Mouse (Mus musculus) kidney, postnatal 0 days (tissue): ENCODE measurements at regions not wholly inside any gene's neighbourhood (a gene's known extent, or its start where the extent isn't known, plus 50 kb on each side); places are given as distances from the start of the nearest gene placed in this dataset.

Experiments used
- ATAC-seq: fragments of 200-750 bp; cut with Nextera tagmentation; replicated peaks from 2 replicates; pipeline ENCODE4 v1.8.0; 2017; ENCODE audit warnings: low read depth, moderate number of reproducible peaks, moderate TSS enrichment, moderate library complexity; ENCODE audit not compliant: low FRiP score
- DNase-seq: peaks from one replicate; pipeline ENCODE4 v3.0.0-alpha.2; 2016; ENCODE audit warnings: low spot score
- H3K27ac ChIP-seq: fragments of 300-500 bp; sonication (generic); 2 replicates; pipeline ENCODE4 v1.5.1; 2014; ENCODE audit warnings: mild to moderate bottlenecking
- H3K27me3 ChIP-seq: fragments of 300-500 bp; sonication (generic); 2 replicates; pipeline ENCODE4 v1.6.1; 2014; ENCODE audit warnings: low read length, mixed read lengths; ENCODE audit not compliant: insufficient read depth
- H3K36me3 ChIP-seq: fragments of 300-500 bp; sonication (generic); 2 replicates; pipeline ENCODE4 v1.6.1; 2014; ENCODE audit warnings: low read length, mixed read lengths; ENCODE audit not compliant: insufficient read depth
- H3K4me1 ChIP-seq: fragments of 300-500 bp; sonication (generic); replicated peaks from 2 replicates; pipeline ENCODE4 v1.6.1; 2014; ENCODE audit warnings: antibody characterized with exemption, low read length, mixed read lengths; ENCODE audit not compliant: insufficient read depth
- H3K4me2 ChIP-seq: fragments of 300-500 bp; sonication (generic); 2 replicates; pipeline ENCODE4 v1.6.1; 2014; ENCODE audit warnings: mild to moderate bottlenecking, low read length, moderate library complexity, mixed read lengths
- H3K4me3 ChIP-seq: fragments of 300-500 bp; sonication (generic); replicated peaks from 2 replicates; pipeline ENCODE4 v1.5.1; 2014; ENCODE audit warnings: low read depth, low read length
- H3K9ac ChIP-seq: fragments of 300-500 bp; sonication (generic); 2 replicates; pipeline ENCODE4 v1.6.1; 2014; ENCODE audit warnings: low read depth, low read length
- H3K9me3 ChIP-seq: fragments of 300-500 bp; sonication (generic); replicated peaks from 2 replicates; pipeline ENCODE4 v1.6.1; 2016; ENCODE audit warnings: low read length, inconsistent platforms, mixed read lengths
- CTCF ChIP-seq: IDR thresholded peaks from 2 replicates; pipeline ENCODE4 v1.5.1; 2016; ENCODE audit warnings: antibody characterized with exemption, low read depth, mild to moderate bottlenecking, moderate library complexity
- WGBS: fragments of 180-500 bp; shearing (Covaris S2); extraction: QIAGEN DNeasy Blood & Tissue Kit; methylation state at CpG from one replicate; pipeline ENCODE4 v1.1.7; 2014; 5-methylcytosine and 5-hydroxymethylcytosine counted together

DNA sequence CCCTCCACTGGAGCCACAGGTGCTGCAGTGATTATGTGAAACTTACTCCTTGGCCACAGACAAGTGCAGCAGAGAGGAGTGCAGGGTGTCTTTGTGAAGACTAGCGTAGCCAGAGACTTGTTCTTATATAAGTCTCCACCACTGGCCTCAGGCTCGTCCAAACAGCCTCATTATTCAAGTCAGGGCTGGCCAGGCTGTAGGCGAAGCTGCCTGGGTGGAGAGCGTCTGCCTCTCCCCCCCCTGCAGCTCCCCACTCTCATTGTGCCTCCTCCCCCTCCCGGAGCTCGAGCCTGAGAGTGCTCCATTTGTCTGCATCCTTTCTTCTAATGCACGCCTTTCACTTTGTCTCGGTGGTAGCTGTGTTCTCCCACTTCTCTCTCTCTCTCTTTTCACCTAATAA is 279.1 kb downstream of the Rngtt start:
- DNase-seq: peak; percentile 12
- TF ChIP-seq CTCF: no peak
- Histone ChIP-seq H3K27me3 (no peaks in the 10 kb centered on the region), H3K4me1 (peaks cover 10% of the 10 kb centered on the region; the same call in 1 of the 2 replicates), H3K9me3 (no peaks in the 10 kb centered on the region), H3K27ac (no peak overlapping the region), H3K36me3 (no peaks in the 10 kb centered on the region), H3K9ac (no peak overlapping the region), H3K4me3 (no peak overlapping the region), H3K4me2 (peak overlapping the region; percentile 40)
- ATAC-seq: no peak
- WGBS: 5% methylated on average over 8 of the region's 8 CpGs

DNA sequence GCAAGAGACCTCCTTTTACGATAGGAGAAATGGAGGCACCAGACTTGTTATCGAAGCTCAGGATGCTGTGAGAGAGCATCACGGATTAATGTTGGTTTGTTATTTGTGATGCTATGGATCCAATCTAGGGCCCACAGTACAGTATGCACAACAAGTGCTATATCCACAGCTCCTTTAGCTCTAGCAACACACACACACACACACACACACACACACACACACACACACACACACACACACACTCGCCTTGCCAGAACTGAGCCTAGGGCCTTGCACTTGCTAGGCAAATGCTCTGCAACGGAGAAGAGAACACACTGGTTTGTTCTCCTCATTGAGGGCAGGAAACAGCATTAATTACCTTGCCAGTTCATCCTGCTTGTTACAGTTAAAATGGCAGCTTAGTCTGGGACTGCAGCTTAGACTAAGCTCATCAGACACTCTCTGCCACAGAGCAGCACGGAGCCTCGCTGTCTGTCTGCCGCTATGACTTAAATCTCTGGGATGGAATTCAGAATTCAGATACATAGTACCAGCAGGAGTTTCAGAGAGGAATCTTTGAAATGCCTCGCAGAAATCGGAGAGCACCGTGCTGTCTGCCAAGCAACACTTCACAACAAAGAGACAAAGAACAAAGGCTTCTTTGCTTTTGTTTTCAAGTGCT is 285.0 kb downstream of the Rngtt start:
- no peak for TF ChIP-seq CTCF
- no peak overlapping the region for H3K9ac ChIP-seq
- H3K4me1 ChIP-seq: no peaks in the 10 kb centered on the region
- no peaks in the 10 kb centered on the region for H3K36me3 ChIP-seq
- WGBS: 55% methylated on average over 11 of the region's 11 CpGs
- H3K27me3 ChIP-seq: no peaks in the 10 kb centered on the region
- H3K4me2 ChIP-seq: no peak overlapping the region
- H3K4me3 ChIP-seq: no peak overlapping the region
- H3K27ac ChIP-seq: no peak overlapping the region
- ATAC-seq: no peak
- DNase-seq: no peak
- no peaks in the 10 kb centered on the region for H3K9me3 ChIP-seq

DNA sequence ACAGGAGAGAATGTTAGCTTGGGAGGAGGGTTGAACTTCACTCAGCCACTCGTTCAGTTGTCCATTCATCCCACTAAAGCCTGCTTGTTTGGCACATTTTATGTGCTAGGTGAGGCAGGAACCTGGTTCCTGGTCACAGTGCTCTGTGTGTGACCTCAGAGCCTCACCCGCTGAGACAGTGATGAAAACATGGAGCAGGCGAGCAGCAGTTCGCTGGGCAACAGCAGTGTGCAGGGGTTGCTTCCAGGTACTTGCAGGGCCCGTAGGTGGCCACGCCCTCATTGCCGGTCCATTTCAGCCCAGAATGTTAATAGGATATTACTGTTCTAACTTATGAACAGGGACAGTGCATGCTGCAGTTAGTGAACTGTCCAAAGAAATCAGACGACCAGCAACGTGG is 285.7 kb downstream of the Rngtt start:
- ATAC-seq: no peak
- Histone ChIP-seq H3K9me3 (no peaks in the 10 kb centered on the region), H3K4me2 (no peak overlapping the region), H3K27ac (no peak overlapping the region), H3K27me3 (no peaks in the 10 kb centered on the region), H3K4me1 (no peaks in the 10 kb centered on the region), H3K36me3 (no peaks in the 10 kb centered on the region), H3K4me3 (no peak overlapping the region), H3K9ac (no peak overlapping the region)
- TF ChIP-seq CTCF: no peak
- no peak for DNase-seq
- 68% methylated on average over 9 of the region's 9 CpGs for WGBS

DNA sequence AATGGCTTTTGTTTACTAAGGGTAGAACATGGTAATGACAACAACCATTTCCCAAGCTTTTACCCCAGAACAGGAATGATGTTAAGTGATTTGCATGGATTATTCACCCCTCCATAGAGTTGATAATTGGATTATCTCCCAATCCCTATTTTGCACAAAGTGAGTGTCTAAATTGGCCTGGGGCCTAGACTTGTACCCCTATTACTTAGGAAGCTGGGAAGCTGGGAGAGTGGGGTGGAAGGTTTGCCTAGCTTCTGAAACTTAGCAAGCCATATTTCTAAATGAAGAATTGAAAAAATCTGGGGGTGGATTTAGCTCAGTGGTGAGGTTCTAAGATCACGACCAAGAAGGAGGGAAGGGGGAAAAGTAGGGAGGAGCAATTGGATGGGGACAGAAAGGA is 289.9 kb downstream of the Rngtt start:
- WGBS: 71% methylated on average over 1 of the region's 1 CpGs
- Histone ChIP-seq H3K27ac (no peak overlapping the region), H3K9ac (no peak overlapping the region), H3K27me3 (no peaks in the 10 kb centered on the region), H3K9me3 (no peaks in the 10 kb centered on the region), H3K4me3 (no peak overlapping the region), H3K4me2 (no peak overlapping the region), H3K36me3 (no peaks in the 10 kb centered on the region), H3K4me1 (no peaks in the 10 kb centered on the region)
- TF ChIP-seq CTCF: no peak
- DNase-seq (no peak), ATAC-seq (no peak)

DNA sequence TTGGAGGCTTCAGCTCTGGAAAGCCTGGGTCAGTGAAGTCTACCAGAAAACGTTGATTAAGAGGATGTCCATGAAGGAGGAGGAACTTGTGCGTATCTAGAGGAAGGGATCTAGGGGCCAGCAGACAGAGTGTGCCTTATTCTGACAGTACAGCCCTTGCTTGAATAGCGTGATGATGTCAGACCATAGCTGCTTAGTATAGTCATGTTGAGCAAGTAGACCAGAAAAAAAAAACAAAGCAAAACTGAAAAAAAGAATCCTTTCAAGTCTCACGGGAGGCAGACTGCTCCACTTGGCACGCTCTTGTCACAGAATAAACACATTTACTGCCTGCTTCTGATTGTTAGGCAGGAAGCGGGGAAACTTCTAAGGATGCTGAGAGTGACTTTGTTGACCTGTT is 290.7 kb downstream of the Rngtt start:
- DNase-seq (peak; percentile 11), ATAC-seq (no peak)
- H3K9me3 ChIP-seq: no peaks in the 10 kb centered on the region
- H3K4me1 ChIP-seq: no peaks in the 10 kb centered on the region
- no peak overlapping the region for H3K4me2 ChIP-seq
- no peak overlapping the region for H3K4me3 ChIP-seq
- H3K27me3 ChIP-seq: no peaks in the 10 kb centered on the region
- TF ChIP-seq CTCF: no peak
- no peak overlapping the region for H3K27ac ChIP-seq
- H3K36me3 ChIP-seq: no peaks in the 10 kb centered on the region
- WGBS: 33% methylated on average over 6 of the region's 6 CpGs
- no peak overlapping the region for H3K9ac ChIP-seq

DNA sequence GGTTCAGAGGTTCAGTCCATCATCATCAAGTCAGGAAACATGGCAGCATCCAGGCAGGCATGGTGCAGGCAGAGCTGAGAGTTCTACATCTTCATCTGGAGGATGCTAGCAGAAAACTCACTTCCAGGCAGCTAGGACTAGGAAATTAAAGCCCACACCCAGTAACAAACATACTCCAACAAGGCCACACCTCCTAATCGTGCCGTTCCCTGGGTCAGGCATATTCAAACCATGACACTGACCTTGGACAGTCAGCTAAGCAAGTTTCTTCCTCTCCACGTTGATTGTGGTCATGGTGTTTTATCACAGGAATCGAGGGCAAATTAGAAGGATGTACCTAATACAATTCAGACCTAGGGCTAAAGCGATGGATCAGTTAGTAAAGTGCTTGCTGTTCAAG is 294.5 kb downstream of the Rngtt start:
- H3K9me3 ChIP-seq: no peaks in the 10 kb centered on the region
- no peak for TF ChIP-seq CTCF
- DNase-seq: no peak
- no peak overlapping the region for H3K27ac ChIP-seq
- H3K27me3 ChIP-seq: no peaks in the 10 kb centered on the region
- H3K36me3 ChIP-seq: no peaks in the 10 kb centered on the region
- H3K4me3 ChIP-seq: no peak overlapping the region
- no peak for ATAC-seq
- 94% methylated on average over 5 of the region's 5 CpGs for WGBS
- H3K4me2 ChIP-seq: no peak overlapping the region
- H3K9ac ChIP-seq: no peak overlapping the region
- no peaks in the 10 kb centered on the region for H3K4me1 ChIP-seq

DNA sequence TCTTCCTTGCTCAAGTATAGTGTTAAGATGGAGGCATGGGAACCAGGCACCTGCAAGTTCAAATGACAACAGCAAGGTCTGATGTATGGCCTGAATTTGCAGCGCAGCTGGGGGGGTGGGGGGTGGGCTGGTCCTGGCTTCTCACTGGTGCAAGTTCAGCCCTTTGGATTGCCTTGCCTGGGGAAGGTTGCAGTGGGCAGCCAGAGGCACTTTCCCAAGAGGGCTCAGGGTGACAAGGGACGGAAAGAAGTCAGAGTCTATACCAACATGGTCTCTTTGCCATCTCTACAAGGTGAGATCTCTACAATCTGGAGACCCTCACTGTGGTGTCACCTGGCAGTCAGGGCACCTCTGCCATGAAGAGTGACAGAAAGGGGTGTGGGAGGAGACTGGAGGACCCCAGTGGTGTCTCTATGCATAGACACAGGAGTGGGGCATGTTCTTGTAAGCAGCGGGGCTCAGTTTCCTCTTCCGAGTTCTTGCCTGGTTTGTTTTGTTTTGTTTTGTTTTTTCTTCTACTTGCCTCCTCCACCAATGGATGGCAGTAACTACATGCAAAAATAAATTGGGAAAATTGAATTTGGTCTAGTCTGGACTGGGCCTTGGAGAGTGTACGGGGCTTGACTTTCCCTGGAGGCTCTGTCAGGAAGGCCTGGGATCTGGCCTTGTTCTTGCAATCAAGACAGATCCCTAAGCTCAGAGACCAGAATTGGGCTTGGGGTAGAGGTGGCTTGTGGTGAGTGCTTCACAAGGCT is 284.4 kb upstream of the Cnr1 start:
- no peaks in the 10 kb centered on the region for H3K36me3 ChIP-seq
- no peak overlapping the region for H3K9ac ChIP-seq
- whole genome bisulfite sequencing: 81% methylated on average over 5 of the region's 5 CpGs
- peak; percentile 7; the same call in 1 of the 2 replicates for TF ChIP-seq CTCF
- no peaks in the 10 kb centered on the region for H3K9me3 ChIP-seq
- H3K27me3 ChIP-seq: no peaks in the 10 kb centered on the region
- H3K4me1 ChIP-seq: no peaks in the 10 kb centered on the region
- H3K4me2 ChIP-seq: no peak overlapping the region
- DNase-seq (peak; percentile 29), ATAC-seq (no peak)
- no peak overlapping the region for H3K4me3 ChIP-seq
- no peak overlapping the region for H3K27ac ChIP-seq
